10 mouse cellular contexts compared by ENCODE assay signal in the genomic region with DNA sequence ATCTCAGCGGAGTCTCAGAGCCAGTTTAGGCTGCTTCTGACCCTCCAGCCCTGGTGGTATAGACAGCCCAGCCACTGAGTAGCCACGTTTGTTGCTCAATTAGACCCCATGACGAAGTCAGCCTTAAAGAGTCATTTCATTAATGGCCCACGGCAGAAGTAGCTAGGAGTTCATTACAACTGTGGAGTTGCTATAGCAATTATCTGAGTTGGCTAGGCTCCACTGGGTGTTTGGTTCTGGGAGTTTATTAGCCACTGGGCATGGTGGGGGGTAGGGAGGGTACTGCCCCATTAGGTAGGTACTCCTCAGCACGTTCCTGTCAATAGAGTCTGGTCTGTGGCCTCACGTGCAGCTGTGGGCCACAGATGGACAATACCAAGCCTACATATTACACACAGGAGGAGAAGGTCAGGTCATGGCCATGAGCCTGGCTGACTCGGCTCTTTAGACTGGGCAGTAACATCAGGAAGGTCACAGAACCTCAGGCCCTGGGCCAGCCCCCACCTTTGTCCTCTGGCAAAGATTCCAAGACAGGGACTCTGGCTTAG.
DNase-seq lines count a peak whose midpoint lies in the region; ATAC-seq and TF ChIP-seq lines count a peak whose summit lies in the region.
"Had no signal": no experiment of that assay in that cellular context is flagged by ENCODE, and none has a peak within 500 bp of the region (broad histone marks: within the 10 kb centered on the region; RNA-seq: fewer than 3 reads in every experiment).

No protein-coding gene starts in this region.

- no peaks in the 10 kb centered on the region for H3K27me3 ChIP-seq in liver, adult 2 months (ENCODE audit: control insufficient read depth, insufficient read depth, low read length)
- H3K27me3 ChIP-seq in liver, embryonic 12.5 days (replicated peaks), result no peaks in the 10 kb centered on the region
- no peaks in the 10 kb centered on the region for H3K27me3 ChIP-seq in heart, embryonic 16.5 days (ENCODE audit: control insufficient read depth, insufficient read depth, low read length)
- H3K27me3 ChIP-seq in stomach, postnatal 0 days (ENCODE audit: control insufficient read depth, insufficient read depth, low read length), result no peaks in the 10 kb centered on the region
- no peaks in the 10 kb centered on the region for H3K27me3 ChIP-seq in forebrain, embryonic 15.5 days
- H3K27me3 ChIP-seq in forebrain, embryonic 11.5 days (ENCODE audit: control insufficient read depth, insufficient read depth, low read length), result no peaks in the 10 kb centered on the region; the same call in 1 of the 2 replicates

- H3K4me3 ChIP-seq in liver, adult 2 months (ENCODE audit: insufficient read depth, low read depth, low read length), result no peak overlapping the region
- H3K4me3 ChIP-seq in liver, embryonic 12.5 days, result no peak overlapping the region
- H3K4me3 ChIP-seq in heart, embryonic 16.5 days (ENCODE audit: low read length), result no peak overlapping the region
- H3K4me3 ChIP-seq in stomach, postnatal 0 days (ENCODE audit: low read depth, low read length), result no peak overlapping the region
- H3K4me3 ChIP-seq in forebrain, embryonic 15.5 days, result no peak overlapping the region
- H3K4me3 ChIP-seq in forebrain, embryonic 11.5 days (ENCODE audit: low read depth, low read length), result no peak overlapping the region

- WGBS in liver, adult 2 months, result 31% methylated on average over 7 of the region's 7 CpGs
- WGBS in liver, embryonic 12.5 days (ENCODE audit: insufficient replicate concordance), result 54% methylated on average over 7 of the region's 7 CpGs
- 33% methylated on average over 7 of the region's 7 CpGs for WGBS in heart, embryonic 16.5 days
- 56% methylated on average over 7 of the region's 7 CpGs for WGBS in stomach, postnatal 0 days
- 41% methylated on average over 7 of the region's 7 CpGs for WGBS in forebrain, embryonic 15.5 days
- 63% methylated on average over 7 of the region's 7 CpGs for WGBS in forebrain, embryonic 11.5 days

- TF ChIP-seq POLR2A in liver, adult 2 months (IDR thresholded peaks at IDR 0.05; ENCODE audit: extremely low read depth, insufficient read depth, low read length), result no peak

- H3K36me3 ChIP-seq in liver, adult 2 months (ENCODE audit: control insufficient read depth, insufficient read depth, low read length), result no peaks in the 10 kb centered on the region
- H3K36me3 ChIP-seq in liver, embryonic 12.5 days, result no peaks in the 10 kb centered on the region
- no peaks in the 10 kb centered on the region for H3K36me3 ChIP-seq in heart, embryonic 16.5 days (ENCODE audit: control insufficient read depth, insufficient read depth)
- no peaks in the 10 kb centered on the region for H3K36me3 ChIP-seq in stomach, postnatal 0 days (ENCODE audit: control insufficient read depth, insufficient read depth, low read length)
- no peaks in the 10 kb centered on the region for H3K36me3 ChIP-seq in forebrain, embryonic 15.5 days
- H3K36me3 ChIP-seq in forebrain, embryonic 11.5 days (ENCODE audit: control insufficient read depth, insufficient read depth, low read length), result no peaks in the 10 kb centered on the region

- TF ChIP-seq EP300 in stomach, postnatal 0 days (optimal IDR thresholded peaks at IDR 0.05), result no peak

- peaks cover 11% of the 10 kb centered on the region for H3K4me1 ChIP-seq in liver, adult 2 months (ENCODE audit: control insufficient read depth, insufficient read depth, low read length)
- peaks cover 7% of the 10 kb centered on the region for H3K4me1 ChIP-seq in liver, embryonic 12.5 days
- peaks cover 8% of the 10 kb centered on the region for H3K4me1 ChIP-seq in heart, embryonic 16.5 days (ENCODE audit: control insufficient read depth, insufficient read depth, low read length)
- no peaks in the 10 kb centered on the region for H3K4me1 ChIP-seq in stomach, postnatal 0 days (replicated peaks; ENCODE audit: control insufficient read depth, insufficient read depth)
- H3K4me1 ChIP-seq in forebrain, embryonic 15.5 days, result peaks cover 21% of the 10 kb centered on the region
- H3K4me1 ChIP-seq in forebrain, embryonic 11.5 days (replicated peaks; ENCODE audit: control insufficient read depth, insufficient read depth, low read length), result peaks cover 21% of the 10 kb centered on the region; the same call in 1 of the 2 replicates

- no peaks in the 10 kb centered on the region for H3K79me2 ChIP-seq in liver, adult 2 months (ENCODE audit: control insufficient read depth, insufficient read depth, low read length)

- TF ChIP-seq CTCF in liver, adult 2 months (IDR thresholded peaks at IDR 0.05; ENCODE audit: low read depth, low read length), result no peak
- TF ChIP-seq CTCF in stomach, postnatal 0 days (IDR thresholded peaks at IDR 0.05; ENCODE audit: low read depth), result no peak

- H3K9ac ChIP-seq in liver, adult 2 months (ENCODE audit: low read depth, low read length), result no peak overlapping the region
- H3K9ac ChIP-seq in liver, embryonic 12.5 days, result no peak overlapping the region
- H3K9ac ChIP-seq in heart, embryonic 16.5 days (ENCODE audit: low read length), result no peak overlapping the region
- no peak overlapping the region for H3K9ac ChIP-seq in stomach, postnatal 0 days (ENCODE audit: low read length)
- H3K9ac ChIP-seq in forebrain, embryonic 15.5 days (replicated peaks), result no peak overlapping the region
- no peak overlapping the region for H3K9ac ChIP-seq in forebrain, embryonic 11.5 days (ENCODE audit: low read length)

- ATAC-seq in liver, embryonic 12.5 days, result no peak
- ATAC-seq in heart, embryonic 16.5 days (replicated peaks; ENCODE audit: extremely low read depth, insufficient read depth, low FRiP score), result peak; percentile 66
- 0 out of 2 replicates have a peak, but pooled peaks have one; percentile 28 for ATAC-seq in stomach, postnatal 0 days (ENCODE audit: low FRiP score, low TSS enrichment)
- ATAC-seq in forebrain, embryonic 15.5 days (replicated peaks), result no peak
- ATAC-seq in forebrain, embryonic 11.5 days (replicated peaks; ENCODE audit: low FRiP score), result no peak

- no peaks in the 10 kb centered on the region for H3K9me3 ChIP-seq in liver, embryonic 12.5 days (replicated peaks)
- H3K9me3 ChIP-seq in heart, embryonic 16.5 days (replicated peaks; ENCODE audit: control insufficient read depth, low read length), result no peaks in the 10 kb centered on the region
- H3K9me3 ChIP-seq in stomach, postnatal 0 days (ENCODE audit: control insufficient read depth, low read length), result no peaks in the 10 kb centered on the region
- no peaks in the 10 kb centered on the region for H3K9me3 ChIP-seq in forebrain, embryonic 15.5 days
- H3K9me3 ChIP-seq in forebrain, embryonic 11.5 days (ENCODE audit: control insufficient read depth, low read length), result no peaks in the 10 kb centered on the region

- H3K4me2 ChIP-seq in liver, embryonic 12.5 days, result no peak overlapping the region
- no peak overlapping the region for H3K4me2 ChIP-seq in heart, embryonic 16.5 days (ENCODE audit: low read depth, low read length)
- no peak overlapping the region for H3K4me2 ChIP-seq in stomach, postnatal 0 days (replicated peaks; ENCODE audit: low read depth)
- no peak overlapping the region for H3K4me2 ChIP-seq in forebrain, embryonic 15.5 days (replicated peaks)
- no peak overlapping the region for H3K4me2 ChIP-seq in forebrain, embryonic 11.5 days (ENCODE audit: low read depth, low read length, severe bottlenecking)

- DNase-seq in liver, adult 2 months (ENCODE audit: extremely low read depth, low read depth, low spot score), result peak; percentile 87
- DNase-seq in kidney, postnatal 36 days, result peak; percentile 84 to 92
- peak; percentile 42 for DNase-seq in stomach, postnatal 0 days (ENCODE audit: low spot score)
- DNase-seq in forebrain, embryonic 11.5 days (ENCODE audit: low spot score), result no peak
- DNase-seq in cerebellum, postnatal 4 days (ENCODE audit: low spot score in 2 of 2), result no peak
- DNase-seq: cerebellum, adult 11-12 months had no signal

- H3K27ac ChIP-seq in liver, adult 2 months (replicated peaks; ENCODE audit: insufficient read depth, low read depth, low read length), result no peak overlapping the region
- no peak overlapping the region for H3K27ac ChIP-seq in liver, embryonic 12.5 days
- peak overlapping the region; percentile 54 for H3K27ac ChIP-seq in heart, embryonic 16.5 days (ENCODE audit: low read length)
- H3K27ac ChIP-seq in stomach, postnatal 0 days (replicated peaks), result no peak overlapping the region
- H3K27ac ChIP-seq in forebrain, embryonic 15.5 days (replicated peaks), result no peak overlapping the region
- H3K27ac ChIP-seq in forebrain, embryonic 11.5 days (ENCODE audit: low read depth, low read length), result no peak overlapping the region
- H3K27ac ChIP-seq: macrophage had no signal

Comparison
In these comparisons a context has a peak if more than half of its experiments do, and no peak if none do; other contexts are left out.
1. DNase-seq: peak in liver, adult 2 months (single experiment), kidney, postnatal 36 days (2 of 2) and stomach, postnatal 0 days (single experiment); none in forebrain, embryonic 11.5 days (single experiment) and cerebellum, postnatal 4 days (0 of 2).
2. ATAC-seq: peak in heart, embryonic 16.5 days (single experiment) and stomach, postnatal 0 days (single experiment); none in liver, embryonic 12.5 days (single experiment), forebrain, embryonic 15.5 days (single experiment) and forebrain, embryonic 11.5 days (single experiment).